Mouse (Mus musculus) embryonic facial prominence, embryonic 12.5 days (tissue): ENCODE data around the gene Chmp3. TPM values are rescaled to one million over a fixed set of nuclear protein-coding genes. Genes with fewer than 3 reads are reported as not detected.
A peak's percentile ranks its signal among the peaks of the same experiment; 100 is the strongest.

Experiments
- ATAC-seq: fragments of 200-750 bp; cut with Nextera tagmentation; 2 replicates; pipeline ENCODE4 v1.8.0; 2017; ENCODE audit not compliant: insufficient number of reproducible peaks, insufficient read depth, low FRiP score, low TSS enrichment
- H3K27ac ChIP-seq: fragments of 300-500 bp; sonication (generic); 2 replicates; pipeline ENCODE4 v1.5.1; 2016; ENCODE audit warnings: mild to moderate bottlenecking
- H3K27me3 ChIP-seq: fragments of 300-500 bp; sonication (generic); 2 replicates; pipeline ENCODE4 v1.6.1; 2016; ENCODE audit warnings: mild to moderate bottlenecking, moderate library complexity
- H3K36me3 ChIP-seq: fragments of 300-500 bp; sonication (generic); 2 replicates; pipeline ENCODE4 v1.6.1; 2016; ENCODE audit warnings: mild to moderate bottlenecking
- H3K4me1 ChIP-seq: fragments of 300-500 bp; sonication (generic); 2 replicates; pipeline ENCODE4 v1.6.1; 2016
- H3K4me2 ChIP-seq: fragments of 300-500 bp; sonication (generic); replicated peaks from 2 replicates; pipeline ENCODE4 v1.6.1; 2016; ENCODE audit warnings: mild to moderate bottlenecking, moderate library complexity
- H3K4me3 ChIP-seq: fragments of 300-500 bp; sonication (generic); 2 replicates; pipeline ENCODE4 v1.5.1; 2016; ENCODE audit warnings: mild to moderate bottlenecking
- H3K9ac ChIP-seq: fragments of 300-500 bp; sonication (generic); 2 replicates; pipeline ENCODE4 v1.6.1; 2016; ENCODE audit warnings: mild to moderate bottlenecking, moderate library complexity
- H3K9me3 ChIP-seq: fragments of 300-500 bp; sonication (generic); 2 replicates; pipeline ENCODE4 v1.6.1; 2016; ENCODE audit warnings: mild to moderate bottlenecking, moderate library complexity
- WGBS: fragments of 180-500 bp; shearing (Covaris S2); methylation state at CpG from one replicate; pipeline ENCODE4 v1.1.7; 2016; 5-methylcytosine and 5-hydroxymethylcytosine counted together
- polyA plus RNA-seq: library from polyadenylated mRNA; unstranded; fragments of >200 nt; fragmentation: Nextera tagmentation; extraction: Ambion mirVana; gene quantifications from 2 replicates; pipeline ENCODE4 v1.2.1, GENCODE M21; 2016

Chmp3 gene
- polyA plus RNA-seq, 1 experiment from 2014 or later = 53.0 TPM

GRCm38 (mm10) chr6:71537286-71537685, 6.3 kb upstream of the Chmp3 start:
- no peak for ATAC-seq
- H3K9ac ChIP-seq = no peak overlapping the region
- H3K36me3 ChIP-seq = no peaks in the 10 kb centered on the region
- no peaks in the 10 kb centered on the region for H3K27me3 ChIP-seq
- no peak overlapping the region for H3K27ac ChIP-seq
- H3K9me3 ChIP-seq = no peaks in the 10 kb centered on the region
- no peak overlapping the region for H3K4me2 ChIP-seq
- no peak overlapping the region for H3K4me3 ChIP-seq
- no peaks in the 10 kb centered on the region for H3K4me1 ChIP-seq

- H3K4me2 ChIP-seq = no peak overlapping the region
- ATAC-seq = no peak
- H3K9me3 ChIP-seq = no peaks in the 10 kb centered on the region
- no peak overlapping the region for H3K9ac ChIP-seq
- no peaks in the 10 kb centered on the region for H3K27me3 ChIP-seq
- no peak overlapping the region for H3K27ac ChIP-seq
- H3K4me3 ChIP-seq = no peak overlapping the region
- WGBS = 95% methylated on average over 2 of the region's 2 CpGs
- H3K36me3 ChIP-seq = peaks cover 4% of the 10 kb centered on the region; the same call in 1 of the 2 replicates
- H3K4me1 ChIP-seq = no peaks in the 10 kb centered on the region
Observed at GRCm38 (mm10) chr6:71555507-71555951, 11.9 kb downstream of the Chmp3 start.

GRCm38 (mm10) chr6:71556826-71557225, 13.2 kb downstream of the Chmp3 start:
- peaks cover 4% of the 10 kb centered on the region; the same call in 1 of the 2 replicates for H3K36me3 ChIP-seq
- no peak overlapping the region for H3K9ac ChIP-seq
- WGBS = 93% methylated on average over 2 of the region's 2 CpGs
- no peaks in the 10 kb centered on the region for H3K27me3 ChIP-seq
- no peaks in the 10 kb centered on the region for H3K4me1 ChIP-seq
- no peak overlapping the region for H3K4me3 ChIP-seq
- no peak overlapping the region for H3K4me2 ChIP-seq
- no peak for ATAC-seq
- H3K27ac ChIP-seq = no peak overlapping the region
- H3K9me3 ChIP-seq = no peaks in the 10 kb centered on the region

- H3K9ac ChIP-seq = no peak overlapping the region
- H3K4me2 ChIP-seq = no peak overlapping the region
- H3K27me3 ChIP-seq = no peaks in the 10 kb centered on the region
- peaks cover 13% of the 10 kb centered on the region; the same call in 1 of the 2 replicates for H3K36me3 ChIP-seq
- peaks cover 5% of the 10 kb centered on the region; the same call in 1 of the 2 replicates for H3K4me1 ChIP-seq
- no peak for ATAC-seq
- 76% methylated on average over 3 of the region's 3 CpGs for WGBS
- no peaks in the 10 kb centered on the region for H3K9me3 ChIP-seq
- no peak overlapping the region for H3K27ac ChIP-seq
- H3K4me3 ChIP-seq = no peak overlapping the region
Observed at GRCm38 (mm10) chr6:71568616-71569015, 25.0 kb downstream of the Chmp3 start.

- H3K9ac ChIP-seq = no peak overlapping the region
- no peak overlapping the region for H3K27ac ChIP-seq
- ATAC-seq = 0 out of 2 replicates have a peak, but pooled peaks have one; percentile 15
- peaks cover 14% of the 10 kb centered on the region; the same call in 1 of the 2 replicates for H3K36me3 ChIP-seq
- no peaks in the 10 kb centered on the region for H3K27me3 ChIP-seq
- peaks cover 5% of the 10 kb centered on the region; the same call in 1 of the 2 replicates for H3K4me1 ChIP-seq
- no peaks in the 10 kb centered on the region for H3K9me3 ChIP-seq
- no peak overlapping the region for H3K4me2 ChIP-seq
- WGBS = 30% methylated on average over 2 of the region's 2 CpGs
- H3K4me3 ChIP-seq = no peak overlapping the region
Observed at GRCm38 (mm10) chr6:71569025-71569424, 25.4 kb downstream of the Chmp3 start.

- WGBS = 91% methylated on average over 1 of the region's 1 CpGs
- peaks cover 31% of the 10 kb centered on the region for H3K36me3 ChIP-seq
Observed at GRCm38 (mm10) chr6:71575359-71575758, 31.8 kb downstream of the Chmp3 start.

GRCm38 (mm10) chr6:71579478-71579877, 35.9 kb downstream of the Chmp3 start:
- Histone ChIP-seq H3K4me2 (no peak overlapping the region), H3K27ac (no peak overlapping the region), H3K4me1 (no peaks in the 10 kb centered on the region), H3K4me3 (no peak overlapping the region), H3K9ac (no peak overlapping the region), H3K9me3 (no peaks in the 10 kb centered on the region), H3K36me3 (peaks cover 26% of the 10 kb centered on the region), H3K27me3 (no peaks in the 10 kb centered on the region)
- 96% methylated on average over 11 of the region's 11 CpGs for WGBS
- no peak for ATAC-seq

More at GRCm38 (mm10) chr6:71575359-71575758, 31.8 kb downstream of the Chmp3 start:
- H3K27me3 ChIP-seq = no peaks in the 10 kb centered on the region
- no peak overlapping the region for H3K27ac ChIP-seq
- no peak for ATAC-seq
- H3K9me3 ChIP-seq = no peaks in the 10 kb centered on the region
- H3K4me1 ChIP-seq = no peaks in the 10 kb centered on the region
- H3K4me3 ChIP-seq = no peak overlapping the region
- H3K9ac ChIP-seq = no peak overlapping the region
- H3K4me2 ChIP-seq = no peak overlapping the region

GRCm38 (mm10) chr6:71583198-71583597, 39.6 kb downstream of the Chmp3 start:
- H3K27me3 ChIP-seq = no peaks in the 10 kb centered on the region
- H3K4me1 ChIP-seq = no peaks in the 10 kb centered on the region
- H3K9me3 ChIP-seq = no peaks in the 10 kb centered on the region
- no peak overlapping the region for H3K27ac ChIP-seq
- no peak overlapping the region for H3K9ac ChIP-seq
- ATAC-seq = no peak
- H3K36me3 ChIP-seq = peaks cover 32% of the 10 kb centered on the region
- 81% methylated on average over 4 of the region's 4 CpGs for WGBS
- no peak overlapping the region for H3K4me3 ChIP-seq
- no peak overlapping the region for H3K4me2 ChIP-seq

GRCm38 (mm10) chr6:71589401-71589800, 45.8 kb downstream of the Chmp3 start:
- H3K9me3 ChIP-seq = no peaks in the 10 kb centered on the region
- ATAC-seq = no peak
- H3K36me3 ChIP-seq = peaks cover 65% of the 10 kb centered on the region
- 100% methylated on average over 1 of the region's 1 CpGs for WGBS
- no peak overlapping the region for H3K4me2 ChIP-seq
- H3K4me3 ChIP-seq = no peak overlapping the region
- H3K9ac ChIP-seq = no peak overlapping the region
- no peak overlapping the region for H3K27ac ChIP-seq
- no peaks in the 10 kb centered on the region for H3K27me3 ChIP-seq
- no peaks in the 10 kb centered on the region for H3K4me1 ChIP-seq

- Histone ChIP-seq H3K9ac (no peak overlapping the region), H3K27ac (no peak overlapping the region), H3K4me1 (no peaks in the 10 kb centered on the region), H3K27me3 (no peaks in the 10 kb centered on the region), H3K4me3 (no peak overlapping the region), H3K4me2 (no peak overlapping the region), H3K36me3 (peaks cover 72% of the 10 kb centered on the region), H3K9me3 (no peaks in the 10 kb centered on the region)
- 96% methylated on average over 4 of the region's 4 CpGs for WGBS
- ATAC-seq = no peak
Observed at GRCm38 (mm10) chr6:71590154-71590553, 46.6 kb downstream of the Chmp3 start.

- Histone ChIP-seq H3K4me1 (no peaks in the 10 kb centered on the region), H3K36me3 (peaks cover 71% of the 10 kb centered on the region), H3K27me3 (no peaks in the 10 kb centered on the region), H3K4me2 (no peak overlapping the region), H3K9ac (no peak overlapping the region), H3K4me3 (no peak overlapping the region), H3K27ac (no peak overlapping the region), H3K9me3 (no peaks in the 10 kb centered on the region)
- WGBS = 93% methylated on average over 3 of the region's 3 CpGs
- ATAC-seq = no peak
Observed at GRCm38 (mm10) chr6:71607756-71608155, 64.2 kb downstream of the Chmp3 start.

GRCm38 (mm10) chr6:71608994-71609393, 65.4 kb downstream of the Chmp3 start:
- H3K4me2 ChIP-seq = no peak overlapping the region
- no peaks in the 10 kb centered on the region for H3K4me1 ChIP-seq
- H3K9ac ChIP-seq = no peak overlapping the region
- no peaks in the 10 kb centered on the region for H3K27me3 ChIP-seq
- H3K36me3 ChIP-seq = peaks cover 69% of the 10 kb centered on the region
- H3K9me3 ChIP-seq = no peaks in the 10 kb centered on the region
- ATAC-seq = no peak
- no peak overlapping the region for H3K4me3 ChIP-seq
- H3K27ac ChIP-seq = no peak overlapping the region

GRCm38 (mm10) chr6:71609968-71610367, 66.4 kb downstream of the Chmp3 start:
- Histone ChIP-seq H3K4me1 (no peaks in the 10 kb centered on the region), H3K27me3 (no peaks in the 10 kb centered on the region), H3K9me3 (no peaks in the 10 kb centered on the region), H3K4me3 (no peak overlapping the region), H3K9ac (no peak overlapping the region), H3K4me2 (no peak overlapping the region), H3K27ac (no peak overlapping the region), H3K36me3 (peaks cover 63% of the 10 kb centered on the region)
- no peak for ATAC-seq
- 91% methylated on average over 7 of the region's 7 CpGs for WGBS
